Mouse (Mus musculus) ovary, postnatal 14 days (tissue): Measurements from ENCODE around the gene Rasgef1c.

Source experiments
- DNase-seq: peaks from one replicate; pipeline ENCODE4 v3.0.0; 2022; ENCODE audit warnings: low spot score

Gene Rasgef1c

GRCm38 (mm10) chr11:50024833-50025720 lies 123.4 kb downstream of the Rasgef1c start, which contains the start of gene Rnf130:
Gene Rnf130, plus strand, starts transcription at chr11:50025346.
- DNase-seq = peak; percentile 91

GRCm38 (mm10) chr11:50025721-50026520 lies 124.3 kb downstream of the Rasgef1c start:
- no peak for DNase-seq

- DNase-seq = no peak
Observed at GRCm38 (mm10) chr11:50026521-50027090, 125.0 kb downstream of the Rasgef1c start.

GRCm38 (mm10) chr11:50028416-50028815 lies 126.8 kb downstream of the Rasgef1c start:
- no peak for DNase-seq
